Mouse (Mus musculus) midbrain, embryonic 11.5 days (tissue): ENCODE measurements around the gene Lims1. TPM values are rescaled to one million over a fixed set of nuclear protein-coding genes. Genes with fewer than 3 reads are reported as not detected.

ENCODE experiments used
- ATAC-seq: fragments of 200-750 bp; cut with Nextera tagmentation; 2 replicates; pipeline ENCODE4 v1.8.0; 2017; ENCODE audit warnings: moderate TSS enrichment, moderate library complexity; ENCODE audit not compliant: low FRiP score
- DNase-seq: peaks from one replicate; pipeline ENCODE4 v3.0.0; 2015; ENCODE audit warnings: low spot score; ENCODE audit errors: missing footprints
- H3K27ac ChIP-seq: fragments of 300-500 bp; sonication (generic); 2 replicates; pipeline ENCODE4 v1.5.1; 2014; ENCODE audit warnings: low read depth, low read length
- H3K27me3 ChIP-seq: fragments of 300-500 bp; sonication (generic); 2 replicates; pipeline ENCODE4 v1.6.1; 2014; ENCODE audit warnings: mild to moderate bottlenecking, low read length, moderate library complexity, mixed read lengths; ENCODE audit not compliant: control insufficient read depth, insufficient read depth
- H3K36me3 ChIP-seq: fragments of 300-500 bp; sonication (generic); 2 replicates; pipeline ENCODE4 v1.6.1; 2014; ENCODE audit warnings: mild to moderate bottlenecking, low read length, moderate library complexity, mixed read lengths; ENCODE audit not compliant: control insufficient read depth, insufficient read depth
- H3K4me1 ChIP-seq: fragments of 300-500 bp; sonication (generic); 2 replicates; pipeline ENCODE4 v1.6.1; 2014; ENCODE audit warnings: low read length; ENCODE audit not compliant: control insufficient read depth, insufficient read depth
- H3K4me2 ChIP-seq: fragments of 300-500 bp; sonication (generic); 2 replicates; pipeline ENCODE4 v1.6.1; 2014; ENCODE audit warnings: mild to moderate bottlenecking, moderate library complexity
- H3K4me3 ChIP-seq: fragments of 300-500 bp; sonication (generic); 2 replicates; pipeline ENCODE4 v1.5.1; 2014; ENCODE audit warnings: low read depth, low read length
- H3K9ac ChIP-seq: fragments of 300-500 bp; sonication (generic); 2 replicates; pipeline ENCODE4 v1.6.1; 2014; ENCODE audit warnings: low read length
- H3K9me3 ChIP-seq: fragments of 300-500 bp; sonication (generic); 2 replicates; pipeline ENCODE4 v1.6.1; 2016; ENCODE audit warnings: low read length; ENCODE audit not compliant: control insufficient read depth
- WGBS: fragments of 180-500 bp; shearing (Covaris S2); extraction: QIAGEN DNeasy Blood & Tissue Kit; methylation state at CpG from one replicate; pipeline ENCODE4 v1.1.7; 2014; 5-methylcytosine and 5-hydroxymethylcytosine counted together
- polyA plus RNA-seq: library from polyadenylated mRNA; unstranded; fragments of >200 nt; fragmentation: Nextera tagmentation; extraction: Ambion mirVana; gene quantifications from 2 replicates; pipeline ENCODE4 v1.2.1, GENCODE M21; 2014

Lims1 gene
- polyA plus RNA-seq, 1 experiment from 2014 or later: 88.6 TPM

DNA sequence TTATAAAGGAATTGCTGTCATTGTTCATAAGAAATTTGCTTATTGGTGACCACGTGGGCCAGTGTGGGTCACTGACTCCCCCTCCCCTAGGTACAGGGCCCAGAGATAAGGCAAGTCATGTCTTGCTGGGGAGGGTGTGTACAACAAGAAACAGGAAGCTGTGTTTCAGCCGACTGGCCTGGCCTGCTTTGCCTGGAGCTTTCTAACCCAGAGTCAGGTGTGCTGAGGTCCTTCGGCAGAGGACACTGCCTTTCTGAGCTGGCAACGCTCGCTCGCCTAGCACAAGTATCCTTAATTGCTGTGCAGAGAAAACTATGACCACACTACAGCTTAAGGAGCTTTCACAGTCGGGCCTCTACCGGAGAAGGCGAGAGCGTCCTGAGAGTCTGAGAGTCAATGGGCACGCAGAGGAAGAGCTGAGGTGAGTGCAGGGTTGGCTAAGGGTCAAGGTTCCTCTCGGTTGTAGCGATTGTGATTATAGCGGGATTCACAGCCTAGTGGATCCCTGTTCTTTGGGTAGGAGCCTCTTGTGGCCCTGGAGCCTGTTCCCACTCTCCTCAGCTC is 48.1 kb downstream of the Lims1 start:
- H3K9ac ChIP-seq: no peak overlapping the region
- H3K4me3 ChIP-seq: no peak overlapping the region
- peaks cover 7% of the 10 kb centered on the region; the same call in 1 of the 2 replicates for H3K4me1 ChIP-seq
- no peaks in the 10 kb centered on the region for H3K27me3 ChIP-seq
- 49% methylated on average over 14 of the region's 14 CpGs for WGBS
- no peak for DNase-seq
- H3K9me3 ChIP-seq: no peaks in the 10 kb centered on the region
- ATAC-seq: peak; percentile 69
- no peak overlapping the region for H3K27ac ChIP-seq
- no peak overlapping the region for H3K4me2 ChIP-seq
- H3K36me3 ChIP-seq: no peaks in the 10 kb centered on the region

DNA sequence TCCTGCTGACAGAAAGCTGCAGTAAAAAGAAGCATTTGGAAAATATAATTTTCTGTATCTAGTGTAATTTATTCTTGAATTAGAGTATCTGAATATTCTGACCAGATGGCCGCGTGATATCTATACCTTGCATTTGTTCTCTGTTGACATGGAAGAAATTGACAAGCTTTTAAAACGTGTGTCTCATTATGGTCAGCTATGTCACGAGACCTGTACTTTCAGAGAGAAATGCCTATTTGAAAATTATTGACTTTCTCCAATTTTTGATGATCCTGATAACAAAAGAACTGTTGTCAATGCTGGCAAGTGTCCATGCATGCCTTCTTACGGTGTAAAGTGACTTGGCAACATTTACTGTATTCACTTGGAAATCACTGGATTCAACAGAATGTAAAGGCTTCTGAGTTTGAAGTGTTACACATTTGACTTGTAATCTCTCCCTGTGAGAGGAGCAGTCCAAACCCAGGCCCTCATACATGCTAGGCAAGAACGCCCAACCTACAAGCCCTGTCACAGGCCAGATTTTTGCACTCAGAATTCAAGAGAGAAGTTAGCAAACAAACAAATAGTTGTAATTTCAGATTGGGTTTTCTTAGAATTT is 49.3 kb downstream of the Lims1 start:
- Histone ChIP-seq H3K4me3 (no peak overlapping the region), H3K4me1 (peaks cover 7% of the 10 kb centered on the region; the same call in 1 of the 2 replicates), H3K27ac (no peak overlapping the region), H3K36me3 (no peaks in the 10 kb centered on the region), H3K27me3 (no peaks in the 10 kb centered on the region), H3K9ac (no peak overlapping the region), H3K9me3 (no peaks in the 10 kb centered on the region), H3K4me2 (no peak overlapping the region)
- ATAC-seq: no peak
- 86% methylated on average over 6 of the region's 6 CpGs for WGBS
- DNase-seq: peak; percentile 78

DNA sequence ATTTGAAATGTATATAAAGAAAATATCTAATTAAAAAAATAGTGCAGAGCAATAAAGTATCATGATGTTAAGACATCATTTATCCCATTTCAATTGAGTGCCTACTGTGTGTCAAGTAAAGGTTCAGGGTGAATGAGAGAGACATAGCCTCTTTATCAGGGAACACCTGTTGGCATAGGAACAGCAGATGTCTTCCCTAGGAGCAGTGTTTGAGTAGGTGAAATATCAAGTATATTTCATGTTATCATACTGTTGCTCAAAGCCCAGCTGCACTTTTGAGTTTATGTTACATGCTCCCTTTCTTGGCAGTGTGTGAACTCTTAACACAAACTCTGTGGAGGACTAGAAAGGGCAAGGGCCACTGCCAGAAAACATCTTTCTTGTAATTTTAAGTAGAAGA is 50.6 kb downstream of the Lims1 start:
- no peaks in the 10 kb centered on the region for H3K9me3 ChIP-seq
- DNase-seq (peak; percentile 49), ATAC-seq (no peak)
- H3K4me1 ChIP-seq: peaks cover 7% of the 10 kb centered on the region; the same call in 1 of the 2 replicates
- no peaks in the 10 kb centered on the region for H3K27me3 ChIP-seq
- H3K9ac ChIP-seq: no peak overlapping the region
- H3K4me2 ChIP-seq: no peak overlapping the region
- no peaks in the 10 kb centered on the region for H3K36me3 ChIP-seq
- H3K4me3 ChIP-seq: no peak overlapping the region
- no peak overlapping the region for H3K27ac ChIP-seq

DNA sequence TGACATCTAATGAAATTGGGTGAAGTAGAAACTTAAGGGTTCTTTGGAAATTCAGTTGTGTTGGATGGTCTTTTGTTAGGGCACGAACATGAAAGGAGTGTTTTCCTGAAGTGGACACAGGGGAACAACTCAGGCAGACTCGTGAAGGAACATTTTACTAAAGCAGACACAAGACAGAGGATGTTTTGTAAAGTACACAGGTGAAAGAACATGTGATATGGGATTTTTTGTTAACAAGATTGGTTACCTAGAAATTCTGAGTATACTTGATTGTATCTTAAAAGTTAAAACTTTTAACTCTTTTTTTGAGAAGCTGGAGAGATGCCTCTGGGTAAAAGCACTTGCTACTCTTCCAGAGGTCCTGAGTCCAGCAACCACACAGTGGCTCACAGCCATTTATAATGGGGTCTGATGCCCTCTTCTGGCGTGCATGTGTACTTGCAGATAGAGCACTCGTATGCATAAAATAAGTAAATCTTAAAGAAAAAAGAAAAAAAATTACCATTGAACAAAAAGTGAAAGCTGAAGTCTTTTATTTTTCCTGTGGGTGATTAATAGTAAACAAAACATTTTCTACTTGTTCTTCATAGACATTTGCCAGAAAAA is 54.4 kb downstream of the Lims1 start:
- Histone ChIP-seq H3K4me2 (no peak overlapping the region), H3K4me1 (peaks cover 4% of the 10 kb centered on the region), H3K9me3 (no peaks in the 10 kb centered on the region), H3K27ac (no peak overlapping the region), H3K4me3 (no peak overlapping the region), H3K36me3 (no peaks in the 10 kb centered on the region), H3K27me3 (no peaks in the 10 kb centered on the region), H3K9ac (no peak overlapping the region)
- 48% methylated on average over 4 of the region's 4 CpGs for WGBS
- DNase-seq: peak; percentile 76
- peak; percentile 66; the same call in 1 of the 2 replicates for ATAC-seq

DNA sequence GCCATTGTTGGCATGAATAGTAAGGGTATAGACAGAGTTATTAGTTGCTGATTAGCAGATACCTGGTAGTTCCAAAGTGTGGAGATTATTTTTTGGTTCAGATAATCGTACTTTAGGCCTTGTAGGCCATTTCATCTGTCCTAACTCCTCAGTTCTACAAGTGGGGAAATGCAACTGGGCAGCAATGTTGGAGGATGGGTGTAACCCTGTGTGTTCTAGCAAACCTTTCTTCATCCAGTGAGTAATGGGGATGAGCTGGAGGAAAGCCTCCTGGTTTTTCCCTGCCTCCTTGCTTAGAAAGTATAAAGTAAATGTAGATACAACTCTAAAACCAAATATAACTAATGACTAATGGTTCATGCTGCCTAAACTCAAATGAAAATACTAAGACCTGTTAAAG is 55.1 kb downstream of the Lims1 start:
- H3K4me3 ChIP-seq: no peak overlapping the region
- no peak overlapping the region for H3K27ac ChIP-seq
- H3K4me1 ChIP-seq: peaks cover 10% of the 10 kb centered on the region
- ATAC-seq: no peak
- H3K27me3 ChIP-seq: no peaks in the 10 kb centered on the region
- no peaks in the 10 kb centered on the region for H3K9me3 ChIP-seq
- DNase-seq: peak; percentile 31
- no peak overlapping the region for H3K4me2 ChIP-seq
- WGBS: 58% methylated on average over 1 of the region's 1 CpGs
- no peaks in the 10 kb centered on the region for H3K36me3 ChIP-seq
- no peak overlapping the region for H3K9ac ChIP-seq

DNA sequence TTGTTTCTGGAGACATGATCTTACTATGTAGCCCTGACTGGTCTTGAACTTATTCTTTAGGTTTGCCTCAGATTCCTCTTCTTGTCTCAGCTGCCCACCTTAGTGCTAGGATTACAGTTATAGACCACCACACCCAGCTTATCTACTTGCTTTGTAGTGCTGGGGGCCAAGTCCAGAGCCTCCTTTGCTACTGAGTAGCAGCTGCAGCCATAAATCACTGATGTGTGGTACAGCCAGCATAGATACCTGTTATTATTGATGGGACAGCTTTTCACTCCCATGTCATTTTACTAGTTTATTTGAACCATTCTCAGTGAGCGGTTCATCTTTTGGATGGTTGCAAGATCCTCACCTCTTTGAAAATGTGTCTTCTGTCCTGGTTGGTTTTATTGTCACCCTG is 56.4 kb downstream of the Lims1 start:
- no peak overlapping the region for H3K27ac ChIP-seq
- DNase-seq: no peak
- no peaks in the 10 kb centered on the region for H3K27me3 ChIP-seq
- no peak overlapping the region for H3K4me2 ChIP-seq
- no peak overlapping the region for H3K9ac ChIP-seq
- H3K36me3 ChIP-seq: no peaks in the 10 kb centered on the region
- no peak overlapping the region for H3K4me3 ChIP-seq
- H3K9me3 ChIP-seq: no peaks in the 10 kb centered on the region
- H3K4me1 ChIP-seq: peaks cover 11% of the 10 kb centered on the region
- 93% methylated on average over 1 of the region's 1 CpGs for WGBS
- ATAC-seq: no peak

DNA sequence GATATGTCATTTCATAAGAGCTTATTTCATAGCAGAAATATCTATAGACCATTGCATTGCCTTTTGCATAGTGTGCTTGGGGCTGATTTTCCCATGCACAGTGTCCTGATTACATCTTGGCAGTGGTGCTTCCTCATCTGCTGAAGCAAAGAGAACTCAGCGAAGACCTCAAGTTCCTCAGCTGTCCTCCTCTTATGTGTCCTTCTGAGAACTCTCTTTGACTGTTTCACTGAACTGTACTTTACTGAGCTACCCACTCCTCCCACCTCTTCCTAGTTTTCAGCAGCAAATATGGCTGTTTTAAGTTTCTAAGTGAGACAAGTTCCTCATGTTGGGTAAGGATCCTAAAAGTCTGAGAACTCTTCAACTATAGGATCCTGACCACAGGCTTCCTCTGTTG is 58.6 kb downstream of the Lims1 start:
- Histone ChIP-seq H3K27ac (no peak overlapping the region), H3K9me3 (no peaks in the 10 kb centered on the region), H3K4me1 (peaks cover 11% of the 10 kb centered on the region), H3K9ac (no peak overlapping the region), H3K4me2 (no peak overlapping the region), H3K4me3 (no peak overlapping the region), H3K36me3 (no peaks in the 10 kb centered on the region), H3K27me3 (no peaks in the 10 kb centered on the region)
- no peak for DNase-seq
- ATAC-seq: no peak
- 93% methylated on average over 1 of the region's 1 CpGs for WGBS

DNA sequence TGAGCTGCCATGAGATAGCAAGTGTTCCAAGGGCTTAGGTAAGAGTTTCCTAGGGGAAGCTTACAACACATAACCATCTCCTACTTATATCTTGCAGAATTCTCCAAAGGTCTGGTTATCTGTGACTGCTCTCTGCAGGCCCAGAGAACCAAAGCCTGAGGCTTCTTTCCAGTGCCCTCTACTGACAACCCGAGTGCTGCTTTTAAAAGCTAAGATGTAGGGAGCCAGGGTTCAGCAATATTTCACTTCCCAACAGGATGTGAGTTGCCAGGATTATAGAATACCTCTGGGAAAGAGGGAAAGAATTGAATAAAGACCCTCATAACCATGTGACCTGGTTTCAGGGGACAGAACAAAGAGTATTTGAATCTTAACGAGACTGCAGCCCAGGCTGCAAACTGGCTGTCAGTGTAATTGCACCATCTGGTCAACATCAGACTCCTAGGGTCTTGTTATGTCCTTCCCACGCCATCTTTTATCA is 59.4 kb downstream of the Lims1 start:
- Histone ChIP-seq H3K4me2 (no peak overlapping the region), H3K36me3 (no peaks in the 10 kb centered on the region), H3K4me1 (peaks cover 11% of the 10 kb centered on the region), H3K4me3 (no peak overlapping the region), H3K9me3 (no peaks in the 10 kb centered on the region), H3K9ac (no peak overlapping the region), H3K27me3 (no peaks in the 10 kb centered on the region), H3K27ac (peak overlapping the region; percentile 32)
- DNase-seq (peak; percentile 62), ATAC-seq (peak; percentile 87)
- 48% methylated on average over 3 of the region's 3 CpGs for WGBS

DNA sequence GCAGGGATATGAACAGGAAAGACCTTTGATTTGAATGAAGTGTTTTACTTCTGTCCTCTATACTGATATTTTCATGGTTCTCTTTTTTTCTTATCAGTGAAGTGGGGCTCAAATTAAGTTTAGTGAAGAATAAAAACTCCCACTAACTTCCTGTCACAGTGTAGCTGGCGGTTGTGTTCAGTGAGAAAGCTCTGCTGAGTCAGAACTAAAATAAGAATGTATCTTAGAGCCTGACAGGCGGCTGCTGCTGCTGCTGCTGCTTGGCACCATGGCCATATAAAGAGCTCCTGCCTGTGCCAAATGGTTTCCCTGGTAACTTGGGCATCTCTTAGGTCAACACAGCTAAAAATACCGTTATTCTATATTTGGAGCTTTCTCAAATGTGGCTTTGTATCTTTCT is 60.0 kb downstream of the Lims1 start:
- DNase-seq (no peak), ATAC-seq (no peak)
- H3K9me3 ChIP-seq: no peaks in the 10 kb centered on the region
- no peak overlapping the region for H3K4me2 ChIP-seq
- 78% methylated on average over 3 of the region's 3 CpGs for WGBS
- peaks cover 11% of the 10 kb centered on the region for H3K4me1 ChIP-seq
- no peak overlapping the region for H3K9ac ChIP-seq
- H3K4me3 ChIP-seq: no peak overlapping the region
- H3K27ac ChIP-seq: peak overlapping the region; percentile 32
- no peaks in the 10 kb centered on the region for H3K36me3 ChIP-seq
- H3K27me3 ChIP-seq: no peaks in the 10 kb centered on the region
